Mouse (Mus musculus): ENCODE results near the gene Mcfd2. TPM values are rescaled to one million over a fixed set of nuclear protein-coding genes. Genes with fewer than 3 reads are reported as not detected.

The Mcfd2 gene
- total RNA-seq, 2 experiments from 2014 or later = 19.9 to 22.1 TPM

DNA sequence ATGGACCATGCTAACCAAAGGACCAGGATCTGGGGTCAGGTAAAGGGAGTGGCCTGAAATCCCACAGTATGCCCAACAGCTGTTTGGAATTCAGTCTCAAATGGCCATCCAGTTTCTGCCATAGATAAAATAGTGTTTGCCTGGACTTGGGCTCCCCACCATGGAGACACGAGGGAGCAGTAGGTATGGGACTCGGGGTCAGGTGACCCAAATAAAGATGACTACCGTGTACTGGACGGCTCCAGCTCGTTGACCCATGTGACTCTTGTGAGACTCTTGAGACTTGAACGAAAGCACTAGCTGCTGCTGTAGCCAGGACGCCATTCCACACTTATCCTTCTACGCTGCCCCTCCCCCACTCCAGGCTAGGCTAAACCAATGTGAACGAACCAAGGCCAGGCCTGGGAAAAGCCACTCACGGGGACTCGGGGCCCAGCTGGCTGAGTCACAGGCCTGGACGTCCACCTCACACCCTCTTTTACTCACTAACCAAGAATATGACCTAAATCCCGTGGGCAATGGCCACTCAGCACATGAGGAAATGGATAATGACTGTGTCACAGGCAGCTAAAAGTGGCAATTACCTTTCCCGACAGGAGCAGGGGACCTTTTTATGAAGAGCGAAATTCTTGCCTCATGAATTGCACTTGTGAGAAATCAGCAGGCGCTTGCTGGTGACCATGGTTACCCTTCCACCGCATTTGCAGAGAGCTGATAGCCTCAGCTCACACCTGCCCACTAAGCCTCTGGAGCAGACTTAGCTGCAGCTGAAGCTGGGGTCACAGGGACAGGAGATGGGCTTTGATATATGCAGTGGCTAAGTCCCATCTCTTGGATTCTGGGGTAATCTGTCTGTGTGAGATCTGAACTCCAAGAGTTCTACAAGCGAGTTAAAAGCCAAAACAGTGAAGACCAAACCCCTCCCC lies 28.7 kb downstream of the Mcfd2 start:
- no peak for DNase-seq

DNA sequence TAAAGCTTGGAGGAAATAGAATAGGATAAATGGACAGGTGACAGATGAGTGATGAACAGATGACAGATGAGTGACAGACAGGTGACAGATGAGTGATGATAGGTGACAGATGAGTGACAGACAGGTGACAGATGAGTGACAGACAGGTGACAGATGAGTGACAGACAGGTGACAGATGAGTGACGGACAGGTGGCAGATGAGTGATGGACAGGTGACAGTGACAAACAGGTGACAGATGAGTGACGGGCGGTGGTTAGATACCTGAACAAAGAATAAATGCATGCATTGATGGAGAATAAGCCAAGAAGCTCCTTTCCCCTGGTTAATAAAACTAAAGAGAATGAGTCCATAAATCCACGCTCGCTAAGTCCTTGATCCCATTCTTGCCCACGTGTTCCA lies 30.7 kb downstream of the Mcfd2 start:
- no peak for DNase-seq

DNA sequence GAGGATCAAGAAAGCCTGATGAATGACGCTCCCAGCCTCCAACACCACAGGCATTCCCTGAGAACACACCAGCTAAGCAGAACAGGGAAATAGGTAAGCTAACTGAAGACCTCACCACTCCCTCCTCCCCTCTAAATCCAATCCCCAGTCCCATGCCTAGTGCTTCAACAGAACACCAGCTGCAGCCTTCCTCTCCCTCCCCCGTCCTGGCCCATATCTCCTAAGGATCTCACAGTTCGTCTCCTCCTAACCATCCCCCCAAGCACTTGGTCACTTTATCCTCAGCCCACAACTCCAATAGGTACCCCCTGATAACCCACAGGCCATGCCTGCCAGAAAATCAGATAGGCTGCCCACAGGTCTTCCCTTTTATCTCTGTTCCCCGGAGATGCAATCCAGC lies 37.9 kb downstream of the Mcfd2 start:
- no peak for DNase-seq

DNA sequence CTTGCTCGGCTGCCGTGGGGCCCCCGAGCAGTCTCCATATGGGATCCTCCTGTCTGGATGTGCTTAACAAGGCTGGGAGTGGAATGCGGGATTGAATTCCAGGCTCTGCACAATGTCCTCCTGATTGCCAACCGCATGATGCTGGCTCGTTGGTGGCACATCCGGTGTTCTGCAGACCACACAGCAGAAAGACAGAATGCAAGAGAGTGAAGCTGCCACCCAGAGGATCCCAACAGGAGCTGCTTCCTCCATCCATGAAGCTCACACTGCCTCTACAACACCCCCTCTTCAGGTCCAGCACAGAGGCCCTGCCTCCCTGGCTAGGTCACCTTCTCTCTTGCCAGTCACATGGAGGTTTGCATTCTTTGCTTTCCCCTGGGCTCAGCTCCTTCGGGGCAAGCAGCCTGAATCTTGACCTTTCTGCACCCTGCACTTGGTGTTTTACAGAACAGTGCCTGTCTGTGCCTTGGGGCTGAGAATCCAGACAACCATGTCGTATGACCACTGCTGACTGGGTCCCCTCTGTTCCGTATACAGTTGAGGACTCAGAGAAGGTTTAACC lies 39.6 kb downstream of the Mcfd2 start:
- DNase-seq = no peak

DNA sequence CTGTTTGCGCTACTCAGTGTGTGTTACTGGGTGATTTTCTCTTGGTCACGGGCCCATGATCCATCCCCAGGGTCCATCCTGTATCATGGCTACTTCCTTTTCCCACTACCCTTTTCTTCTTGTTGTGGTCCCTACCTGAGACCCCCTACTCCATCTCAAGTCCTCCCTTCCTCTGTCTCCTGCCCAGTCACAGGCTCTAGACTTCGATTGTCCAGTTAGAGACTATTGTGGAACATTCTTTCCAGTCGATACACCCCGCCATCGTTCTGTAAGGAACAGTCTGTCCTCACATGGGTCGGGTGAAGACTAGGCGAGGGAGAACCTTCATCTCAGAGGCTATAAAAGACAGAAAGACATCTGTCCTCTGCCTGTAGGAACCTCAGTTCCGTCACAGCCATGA lies 40.4 kb downstream of the Mcfd2 start:
- no peak for DNase-seq

DNA sequence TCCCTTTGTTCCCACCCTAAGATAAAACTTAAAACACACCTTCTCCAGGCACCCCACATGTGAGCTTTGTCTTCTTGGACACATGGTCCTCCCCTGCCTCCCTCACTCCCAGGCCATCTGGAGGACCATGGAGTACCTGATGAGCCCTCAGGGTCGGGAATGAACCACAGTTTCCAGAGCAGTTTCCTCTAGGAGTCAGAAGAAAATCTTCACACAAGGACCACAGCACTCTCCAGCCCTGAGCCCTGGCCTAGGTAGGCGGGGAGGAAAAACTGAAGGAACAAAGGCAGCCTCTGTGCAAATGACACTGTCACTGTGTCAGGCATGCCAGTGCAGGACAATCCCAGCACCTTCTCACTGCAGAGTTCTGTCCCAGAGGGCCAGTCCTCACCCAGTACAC lies 41.3 kb downstream of the Mcfd2 start:
- no peak for DNase-seq

DNA sequence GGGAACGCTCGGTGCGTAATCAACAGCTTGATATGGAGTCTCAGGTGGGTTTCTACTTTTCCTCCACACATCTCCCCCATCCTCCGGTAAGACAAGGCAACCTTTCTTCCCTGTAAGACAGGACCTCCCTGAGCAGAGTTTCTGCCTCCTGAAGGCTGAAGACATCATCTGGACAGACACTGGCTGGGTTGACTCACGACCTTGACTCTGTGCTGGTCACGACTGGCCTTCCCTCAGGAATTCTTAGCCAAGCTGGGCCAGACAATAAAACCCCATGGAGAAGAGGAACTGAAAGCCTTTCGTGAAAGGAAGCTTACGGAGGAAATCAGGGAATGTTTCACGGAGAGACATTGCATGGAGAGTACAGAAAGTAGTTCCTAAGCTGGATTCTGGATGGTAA lies 46.3 kb downstream of the Mcfd2 start:
- DNase-seq = no peak

DNA sequence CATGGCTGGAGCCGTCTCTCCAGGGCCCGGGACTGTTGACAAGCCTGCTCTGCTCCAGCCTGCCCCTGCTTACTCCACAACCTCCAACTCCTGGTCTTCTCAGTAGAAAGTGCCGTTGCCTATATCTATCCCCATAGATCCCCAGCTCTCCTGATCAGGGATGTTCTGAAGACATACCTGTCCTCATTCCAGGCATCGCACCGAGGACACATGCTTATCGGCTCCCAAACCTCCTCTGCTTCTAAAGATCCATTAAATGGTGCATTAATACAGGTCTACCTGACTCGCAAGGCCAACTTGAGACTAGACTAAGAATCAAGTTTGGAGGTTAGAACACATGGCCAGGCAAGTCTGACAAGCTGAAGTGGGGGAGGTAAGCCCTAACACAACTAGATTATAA lies 51.2 kb downstream of the Mcfd2 start:
- DNase-seq = no peak

DNA sequence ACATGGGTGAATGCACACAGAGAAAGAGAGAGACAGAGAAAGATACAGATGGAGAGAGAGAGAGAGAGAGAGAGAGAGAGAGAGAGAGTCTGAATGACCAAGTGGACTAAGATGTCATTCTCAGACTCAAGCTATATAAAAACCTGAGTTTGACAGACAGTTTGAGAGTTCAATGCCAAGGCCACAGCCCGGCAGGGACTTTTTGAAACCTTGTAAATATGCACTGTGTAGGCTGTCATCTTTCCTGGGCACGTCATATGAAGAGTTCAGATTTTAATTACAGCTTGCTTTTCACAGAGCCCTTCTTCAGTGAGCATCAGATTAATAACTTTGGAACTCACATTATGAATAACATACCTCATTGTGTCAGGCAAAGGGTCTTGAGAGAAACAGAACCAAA lies 55.2 kb downstream of the Mcfd2 start:
- DNase-seq = no peak

DNA sequence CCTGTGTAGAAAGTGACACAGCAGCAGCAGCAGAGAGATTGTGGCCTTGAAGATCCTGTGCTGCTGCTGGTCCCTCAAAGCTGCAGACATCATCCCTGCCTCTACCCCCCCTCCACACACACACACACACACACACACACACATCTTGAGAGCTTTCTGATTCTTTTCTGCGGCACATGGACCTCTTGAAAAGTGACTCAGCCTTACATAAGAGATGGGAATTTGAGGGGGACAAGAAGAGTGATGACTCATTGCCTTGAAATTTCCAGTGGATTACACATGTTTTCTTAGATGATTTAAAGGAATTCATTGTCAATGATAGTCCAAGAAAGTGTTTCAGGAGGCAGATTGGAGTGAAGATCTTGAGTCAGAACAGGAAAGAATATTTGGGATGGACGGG lies 58.9 kb downstream of the Mcfd2 start:
- no peak for DNase-seq

Other genes with a start within 250 kb of the Mcfd2 start
- 1 to 10 TPM; 1.6 to 1.8 TPM for gene Pigf, start 240.5 kb downstream of the Mcfd2 start, total RNA-seq (2021)
- gene Cript, start 240.4 kb downstream of the Mcfd2 start, total RNA-seq (2021) = 10 to 100 TPM; 38.5 to 41.4 TPM
- gene Socs5, start 158.3 kb downstream of the Mcfd2 start, total RNA-seq (2021) = 10 to 100 TPM in 1 of 2 experiments, 1 to 10 TPM in 1; 9.1 to 11.5 TPM
- 1 to 10 TPM; 7.1 to 8.4 TPM for gene Ttc7, start 17.0 kb upstream of the Mcfd2 start, total RNA-seq (2021)
- gene Stpg4, start 161.8 kb upstream of the Mcfd2 start, total RNA-seq (2021) = not detected
- gene Calm2, start 181.0 kb upstream of the Mcfd2 start, total RNA-seq (2021) = 100 to 1,000 TPM; 161 to 162 TPM

Measured in gastrocnemius, postnatal 25 days (tissue).